Mouse (Mus musculus) brain, embryonic 14.5 days (tissue): Measurements from ENCODE around the gene Tmcc2.

Source experiments
- CTCF ChIP-seq: fragments of 200-500 bp; IDR thresholded peaks from 2 replicates; pipeline ENCODE4 v1.5.1; 2012; ENCODE audit warnings: inconsistent platforms, mild to moderate bottlenecking, moderate library complexity, borderline replicate concordance; ENCODE audit not compliant: insufficient read depth, insufficient read length; ENCODE audit errors: extremely low read depth
- POLR2A ChIP-seq: fragments of 200-500 bp; IDR thresholded peaks from 2 replicates; pipeline ENCODE4 v1.6.1; 2012; ENCODE audit warnings: mild to moderate bottlenecking, inconsistent platforms, borderline replicate concordance; ENCODE audit not compliant: poor library complexity, insufficient read depth, insufficient read length, severe bottlenecking; ENCODE audit errors: extremely low read depth

DNA sequence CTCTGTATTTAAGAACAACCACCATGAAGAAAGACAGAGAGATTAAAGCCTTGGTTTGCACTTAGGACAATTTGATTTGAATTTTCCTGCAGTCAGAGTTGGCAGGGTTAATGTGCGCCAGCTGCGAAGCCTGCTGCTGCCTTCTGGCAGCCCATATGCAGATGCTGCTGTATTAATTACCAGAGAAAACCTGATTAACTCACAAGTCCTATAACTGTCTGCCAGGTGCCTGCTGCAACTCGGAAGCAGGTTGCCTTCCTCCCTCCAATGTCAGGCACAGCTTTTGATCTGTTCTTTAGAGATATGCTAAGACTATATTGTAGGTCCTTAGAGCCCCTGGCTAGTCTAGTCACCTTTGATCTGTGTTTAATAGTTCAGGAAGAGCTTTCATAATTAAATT is 39.7 kb upstream of the Tmcc2 start:
- TF ChIP-seq CTCF = no peak
- TF ChIP-seq POLR2A = no peak
